Comparison of ENCODE assay signal across 18 mouse cellular contexts in the genomic region with DNA sequence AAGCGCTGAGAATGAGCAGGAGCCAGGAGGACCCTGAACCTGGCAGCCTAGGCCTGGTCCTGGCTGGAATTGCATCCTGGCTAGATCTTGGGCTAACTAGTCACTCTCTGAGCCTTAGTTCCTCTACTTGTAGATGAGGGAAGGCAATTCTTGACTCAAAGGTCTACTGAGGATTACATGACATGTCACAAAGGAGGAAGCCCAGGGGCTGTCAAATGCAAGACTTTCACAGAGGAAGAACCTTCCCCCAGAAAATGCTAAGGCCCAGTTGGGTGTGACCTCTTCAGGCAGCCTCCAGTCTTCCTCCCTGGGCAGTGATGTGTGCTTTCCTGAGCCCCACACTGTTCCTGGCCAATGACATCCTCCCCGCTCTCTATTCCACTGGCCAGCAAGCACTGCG. TPM values are rescaled to one million over a fixed set of nuclear protein-coding genes. Genes with fewer than 3 reads are reported as not detected.
A peak's percentile ranks its signal among the peaks of the same experiment; 100 is the strongest.
DNase-seq lines count a peak whose midpoint lies in the region; ATAC-seq and TF ChIP-seq lines count a peak whose summit lies in the region.
"Had no signal": no experiment of that assay in that cellular context is flagged by ENCODE, and none has a peak within 500 bp of the region (broad histone marks: within the 10 kb centered on the region; RNA-seq: fewer than 3 reads in every experiment).

No protein-coding gene starts in this region.

- no peak overlapping the region for H3K4me2 ChIP-seq in heart, embryonic 16.5 days (ENCODE audit: low read depth, low read length)
- no peak overlapping the region for H3K4me2 ChIP-seq in liver, embryonic 15.5 days
- H3K4me2 ChIP-seq in liver, postnatal 0 days (ENCODE audit: low read depth, low read length), result no peak overlapping the region
- H3K4me2 ChIP-seq: midbrain, embryonic 13.5 days; stomach, embryonic 15.5 days had no signal

- intact Hi-C loops in heart, postnatal 14 days (cut with DNase I), result no loop called here

- TF ChIP-seq EP300 in liver, postnatal 0 days (IDR thresholded peaks at IDR 0.05; ENCODE audit: low read depth), result no peak

- H3K4me3 ChIP-seq in heart, embryonic 16.5 days (ENCODE audit: low read length), result no peak overlapping the region
- no peak overlapping the region for H3K4me3 ChIP-seq in liver, embryonic 15.5 days (replicated peaks)
- no peak overlapping the region for H3K4me3 ChIP-seq in bone marrow, adult 2 months (replicated peaks; ENCODE audit: control insufficient read depth, low read depth, low read length)
- no peak overlapping the region for H3K4me3 ChIP-seq in liver, postnatal 0 days (ENCODE audit: low read depth, low read length)
- H3K4me3 ChIP-seq: midbrain, embryonic 13.5 days; stomach, embryonic 15.5 days had no signal

- no peak for DNase-seq in heart, postnatal 14 days
- DNase-seq in liver, result no peak
- no peak for DNase-seq in liver, postnatal 0 days
- DNase-seq in thymus, postnatal 14 days, result no peak
- no peak for DNase-seq in Muller cell, postnatal 12 days (ENCODE audit: inconsistent ontology term)
- DNase-seq: cerebellum, adult 2 months; cerebellum, postnatal 36 days; gastrocnemius, postnatal 25 days; right cerebral cortex, postnatal 25 days had no signal

- TF ChIP-seq CTCF in bone marrow, adult 2 months (IDR thresholded peaks at IDR 0.05; ENCODE audit: control insufficient read depth, insufficient read depth, low read length), result no peak
- TF ChIP-seq CTCF in liver, postnatal 0 days (IDR thresholded peaks at IDR 0.05; ENCODE audit: low read depth), result no peak

- no peak overlapping the region for H3K9ac ChIP-seq in heart, embryonic 16.5 days (ENCODE audit: low read length)
- H3K9ac ChIP-seq in liver, embryonic 15.5 days, result no peak overlapping the region
- H3K9ac ChIP-seq in liver, postnatal 0 days (replicated peaks), result no peak overlapping the region
- H3K9ac ChIP-seq: midbrain, embryonic 13.5 days; stomach, embryonic 15.5 days had no signal

- H3K9me3 ChIP-seq in heart, embryonic 16.5 days (replicated peaks; ENCODE audit: control insufficient read depth, low read length), result no peaks in the 10 kb centered on the region
- no peaks in the 10 kb centered on the region for H3K9me3 ChIP-seq in liver, embryonic 15.5 days (replicated peaks)
- no peaks in the 10 kb centered on the region for H3K9me3 ChIP-seq in liver, postnatal 0 days (ENCODE audit: low read length)
- H3K9me3 ChIP-seq: G1E; midbrain, embryonic 13.5 days; stomach, embryonic 15.5 days had no signal

- H3K27me3 ChIP-seq in heart, embryonic 16.5 days (ENCODE audit: control insufficient read depth, insufficient read depth, low read length), result no peaks in the 10 kb centered on the region
- no peaks in the 10 kb centered on the region for H3K27me3 ChIP-seq in liver, embryonic 15.5 days
- no peaks in the 10 kb centered on the region for H3K27me3 ChIP-seq in liver, postnatal 0 days (ENCODE audit: insufficient read depth, low read length)
- H3K27me3 ChIP-seq: midbrain, embryonic 13.5 days; stomach, embryonic 15.5 days had no signal

- H3K36me3 ChIP-seq in heart, embryonic 16.5 days (ENCODE audit: control insufficient read depth, insufficient read depth), result no peaks in the 10 kb centered on the region
- H3K36me3 ChIP-seq in liver, embryonic 15.5 days (replicated peaks), result no peaks in the 10 kb centered on the region
- no peaks in the 10 kb centered on the region for H3K36me3 ChIP-seq in liver, postnatal 0 days (replicated peaks; ENCODE audit: insufficient read depth, low read length)
- H3K36me3 ChIP-seq: stomach, embryonic 15.5 days had no signal

- WGBS in heart, embryonic 16.5 days, result 83% methylated on average over 3 of the region's 3 CpGs
- 62% methylated on average over 3 of the region's 3 CpGs for WGBS in liver, embryonic 15.5 days (ENCODE audit: insufficient replicate concordance)
- 58% methylated on average over 3 of the region's 3 CpGs for WGBS in bone marrow, adult 2 months
- WGBS in liver, postnatal 0 days (ENCODE audit: insufficient replicate concordance), result 66% methylated on average over 3 of the region's 3 CpGs

- no peak for ATAC-seq in heart, embryonic 16.5 days (replicated peaks; ENCODE audit: extremely low read depth, insufficient read depth, low FRiP score)
- no peak for ATAC-seq in liver, embryonic 15.5 days (ENCODE audit: insufficient read depth)
- ATAC-seq in liver, postnatal 0 days, result no peak
- ATAC-seq: forebrain, embryonic 14.5 days; hindbrain, embryonic 16.5 days; intestine, embryonic 16.5 days had no signal

- no peak for TF ChIP-seq POLR2A in bone marrow, adult 2 months (IDR thresholded peaks at IDR 0.05; ENCODE audit: borderline replicate concordance, control insufficient read depth, low read depth, low read length)

- H3K4me1 ChIP-seq in heart, embryonic 16.5 days (ENCODE audit: control insufficient read depth, insufficient read depth, low read length), result 0 out of 2 replicates have a peak, but pooled peaks cover 4% of the 10 kb centered on the region
- peaks cover 16% of the 10 kb centered on the region for H3K4me1 ChIP-seq in liver, embryonic 15.5 days (replicated peaks)
- peaks cover 11% of the 10 kb centered on the region for H3K4me1 ChIP-seq in bone marrow, adult 2 months (ENCODE audit: control insufficient read depth, insufficient read depth, low read length)
- H3K4me1 ChIP-seq in liver, postnatal 0 days (ENCODE audit: insufficient read depth), result peaks cover 11% of the 10 kb centered on the region
- H3K4me1 ChIP-seq: stomach, embryonic 15.5 days had no signal

- 0 out of 2 replicates have a peak overlapping the region, but pooled peaks have one; percentile 30 for H3K27ac ChIP-seq in heart, embryonic 16.5 days (ENCODE audit: low read length)
- H3K27ac ChIP-seq in liver, embryonic 15.5 days (replicated peaks), result peak overlapping the region; percentile 61
- peak overlapping the region; percentile 75 for H3K27ac ChIP-seq in bone marrow, adult 2 months (ENCODE audit: control insufficient read depth, insufficient read depth, low read depth, low read length, poor library complexity)
- H3K27ac ChIP-seq in liver, postnatal 0 days (ENCODE audit: low read depth), result peak overlapping the region; percentile 77
- H3K27ac ChIP-seq: stomach, embryonic 15.5 days had no signal

RNA-seq across cellular contexts. Expression of gene Sun2, which starts 14.8 kb away (rescaled TPM):
- polyA plus RNA-seq in heart, embryonic 16.5 days (2015; fragmentation: Nextera tagmentation; extraction: Ambion mirVana), result 6.2 and 7.9 TPM in 2 replicates
- total RNA-seq in heart, postnatal 14 days (2021), result 10 to 100 TPM; 70.6 to 73.4 TPM
- 2.1 and 2.6 TPM in 2 replicates for polyA plus RNA-seq in liver, embryonic 15.5 days (2015; fragmentation: Nextera tagmentation; extraction: Ambion mirVana)
- 63.2 and 147 TPM in 2 replicates for polyA plus RNA-seq in bone marrow, adult 2 months (2011; ENCODE audit: insufficient read depth, insufficient read length, low replicate concordance, missing spikeins)
- polyA plus RNA-seq in liver, postnatal 0 days (2015; fragmentation: Nextera tagmentation; extraction: Ambion mirVana), result 3.3 and 4.2 TPM in 2 replicates

RNA-seq across cellular contexts. Expression of gene Dnal4, which starts 20.5 kb away (rescaled TPM):
- polyA plus RNA-seq in heart, embryonic 16.5 days (2015; fragmentation: Nextera tagmentation; extraction: Ambion mirVana), result 43.5 and 45.3 TPM in 2 replicates
- total RNA-seq in heart, postnatal 14 days (2021), result 10 to 100 TPM; 21.6 to 22.2 TPM
- 7.7 and 9.0 TPM in 2 replicates for polyA plus RNA-seq in liver, embryonic 15.5 days (2015; fragmentation: Nextera tagmentation; extraction: Ambion mirVana)
- polyA plus RNA-seq in bone marrow, adult 2 months (2011; ENCODE audit: insufficient read depth, insufficient read length, low replicate concordance, missing spikeins), result 6.8 and 8.4 TPM in 2 replicates
- polyA plus RNA-seq in liver, postnatal 0 days (2015; fragmentation: Nextera tagmentation; extraction: Ambion mirVana), result 9.7 and 10.2 TPM in 2 replicates

RNA-seq across cellular contexts. Expression of gene Nptxr, which starts 47.4 kb away (rescaled TPM):
- 2.2 and 2.8 TPM in 2 replicates for polyA plus RNA-seq in heart, embryonic 16.5 days (2015; fragmentation: Nextera tagmentation; extraction: Ambion mirVana)
- total RNA-seq in heart, postnatal 14 days (2021), result 1 to 10 TPM; 2.1 to 2.6 TPM
- polyA plus RNA-seq in liver, embryonic 15.5 days (2015; fragmentation: Nextera tagmentation; extraction: Ambion mirVana), result 0.08 and 0.17 TPM in 2 replicates
- 0.40 and 0.60 TPM in 2 replicates for polyA plus RNA-seq in bone marrow, adult 2 months (2011; ENCODE audit: insufficient read depth, insufficient read length, low replicate concordance, missing spikeins)
- 0.09 and 0.13 TPM in 2 replicates for polyA plus RNA-seq in liver, postnatal 0 days (2015; fragmentation: Nextera tagmentation; extraction: Ambion mirVana)
